Mouse (Mus musculus): ENCODE measurements at regions not wholly inside any gene's neighbourhood (a gene's known extent, or its start where the extent isn't known, plus 50 kb on each side); places are given as distances from the start of the nearest gene placed in this dataset.
"Not testable (repeated sequence)": the region's sequence is repeated elsewhere in the genome, so short reads cannot be mapped to it uniquely, and the experiment has no call there.

- intact Hi-C loops (cut with DNase I; ENCODE audit: low total_unique reads) = no loop called here
- DNase-seq = no peak
Observed at GRCm38 (mm10) chr6:102005627-102006026, 567.3 kb downstream of the Cntn3 start.

- intact Hi-C loops (cut with DNase I; ENCODE audit: low total_unique reads) = no loop called here
- no peak for DNase-seq
Observed at GRCm38 (mm10) chr6:101998181-101998580, 574.7 kb downstream of the Cntn3 start.

DNA sequence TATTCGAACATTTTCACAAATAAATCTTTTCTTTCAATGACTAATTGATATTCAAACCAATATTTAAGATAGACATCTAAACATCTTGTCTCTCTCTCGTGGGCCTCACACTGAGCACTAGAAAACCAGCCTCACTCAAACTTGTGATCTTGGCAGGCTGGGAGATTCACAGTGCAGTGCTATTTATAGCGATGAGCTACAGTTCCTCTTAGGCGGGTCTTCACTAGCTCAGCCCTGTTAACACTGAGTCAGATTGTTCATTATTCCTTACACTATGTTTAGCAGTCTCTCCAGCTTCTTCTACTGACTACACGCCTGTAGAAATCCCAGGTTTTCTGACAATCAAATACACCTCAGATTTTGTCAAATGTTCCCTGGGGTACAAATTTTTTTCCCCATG is 575.3 kb downstream of the Cntn3 start:
- DNase-seq = no peak
- intact Hi-C loops (cut with DNase I; ENCODE audit: low total_unique reads) = no loop called here

GRCm38 (mm10) chr6:101992815-101993214 is 580.1 kb downstream of the Cntn3 start:
- intact Hi-C loops (cut with DNase I; ENCODE audit: low total_unique reads) = no loop called here
- DNase-seq = no peak

DNA sequence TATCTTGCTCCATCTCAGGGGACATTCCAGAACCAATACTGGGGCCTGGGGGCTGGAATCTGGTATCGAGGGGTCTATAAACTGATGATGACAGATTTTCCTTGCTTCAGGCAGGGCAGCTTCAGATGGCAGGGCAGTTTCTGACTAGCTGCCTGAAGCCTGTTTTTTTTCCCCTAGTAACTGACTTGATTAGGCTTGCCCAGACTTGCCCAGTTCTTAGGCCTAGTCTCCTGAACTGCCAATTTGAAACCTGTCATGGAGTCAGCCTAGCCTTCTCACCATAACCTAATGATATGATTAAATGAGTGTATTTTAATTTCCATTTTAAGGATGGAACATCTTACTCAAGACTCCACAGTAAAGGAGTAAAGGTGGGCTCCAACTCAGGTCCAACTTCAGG is 591.2 kb downstream of the Cntn3 start:
- no peak for DNase-seq
- intact Hi-C loops (cut with DNase I; ENCODE audit: low total_unique reads) = no loop called here

- intact Hi-C loops (cut with DNase I; ENCODE audit: low total_unique reads) = no loop called here
- DNase-seq = no peak
Observed at GRCm38 (mm10) chr6:101979213-101979612, 593.7 kb downstream of the Cntn3 start.

DNA sequence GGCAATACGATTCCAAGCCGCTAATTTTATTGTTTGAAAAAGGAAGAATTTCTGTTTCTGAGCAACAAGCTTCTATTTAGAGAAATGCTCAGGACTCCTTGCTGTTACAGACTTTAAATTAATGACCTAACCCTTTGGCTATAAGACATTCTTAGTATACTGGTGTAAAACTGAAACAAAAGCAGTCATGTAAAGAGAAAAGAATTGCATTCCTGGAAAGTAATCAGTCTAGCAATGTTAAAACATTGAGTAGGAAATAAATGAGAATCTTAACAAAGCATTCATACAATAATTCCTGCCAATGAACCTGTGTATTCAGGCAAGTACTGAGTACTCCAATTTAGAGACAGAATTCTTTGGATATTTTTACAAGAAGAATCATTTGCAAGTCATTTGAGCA is 587.2 kb upstream of the Pdzrn3 start:
- no peak for DNase-seq
- intact Hi-C loops (cut with DNase I; ENCODE audit: low total_unique reads) = no loop called here

- DNase-seq; intact Hi-C loops (cut with DNase I; ENCODE audit: low total_unique reads): not testable (repeated sequence)
Observed at GRCm38 (mm10) chr6:101961476-101961875, 583.8 kb upstream of the Pdzrn3 start.

DNA sequence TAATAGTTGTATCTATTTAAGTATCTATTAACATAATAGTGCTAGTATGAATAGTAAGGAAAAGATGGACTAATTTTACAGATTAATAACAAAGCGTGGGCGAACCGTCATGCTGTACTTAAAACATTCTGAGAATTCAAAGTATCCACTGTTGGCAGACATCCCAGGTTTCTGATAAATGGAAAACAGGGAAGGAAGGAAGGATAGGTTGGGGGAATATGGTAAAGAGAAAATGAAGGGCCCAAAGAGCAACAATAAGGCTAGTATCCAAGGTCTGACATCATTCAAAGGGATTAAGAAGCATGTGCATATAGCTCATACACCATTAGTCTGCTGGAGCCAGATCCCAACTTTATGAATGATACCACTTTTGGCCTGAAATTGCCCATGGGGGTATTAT is 572.0 kb upstream of the Pdzrn3 start:
- DNase-seq = no peak
- intact Hi-C loops (cut with DNase I; ENCODE audit: low total_unique reads) = no loop called here

DNA sequence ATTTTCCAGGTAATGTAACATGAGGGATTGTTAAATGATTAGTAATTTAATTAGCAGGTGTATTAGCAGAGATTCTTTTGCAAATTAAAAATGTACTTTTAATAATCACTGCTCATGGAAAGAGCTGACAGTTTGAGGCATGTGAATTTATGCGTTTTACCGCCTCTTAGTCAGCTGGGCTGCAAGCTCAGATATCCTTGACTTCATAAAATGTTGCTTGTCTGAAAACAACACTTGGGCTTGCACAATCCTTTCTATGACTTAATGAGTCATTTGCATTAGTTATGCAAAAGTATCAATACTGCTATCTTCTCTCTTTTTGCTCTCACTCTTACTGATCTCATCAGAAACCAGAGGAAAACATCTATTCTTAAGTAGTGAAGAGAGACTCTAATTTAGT is 571.3 kb upstream of the Pdzrn3 start:
- intact Hi-C loops (cut with DNase I; ENCODE audit: low total_unique reads) = no loop called here

DNA sequence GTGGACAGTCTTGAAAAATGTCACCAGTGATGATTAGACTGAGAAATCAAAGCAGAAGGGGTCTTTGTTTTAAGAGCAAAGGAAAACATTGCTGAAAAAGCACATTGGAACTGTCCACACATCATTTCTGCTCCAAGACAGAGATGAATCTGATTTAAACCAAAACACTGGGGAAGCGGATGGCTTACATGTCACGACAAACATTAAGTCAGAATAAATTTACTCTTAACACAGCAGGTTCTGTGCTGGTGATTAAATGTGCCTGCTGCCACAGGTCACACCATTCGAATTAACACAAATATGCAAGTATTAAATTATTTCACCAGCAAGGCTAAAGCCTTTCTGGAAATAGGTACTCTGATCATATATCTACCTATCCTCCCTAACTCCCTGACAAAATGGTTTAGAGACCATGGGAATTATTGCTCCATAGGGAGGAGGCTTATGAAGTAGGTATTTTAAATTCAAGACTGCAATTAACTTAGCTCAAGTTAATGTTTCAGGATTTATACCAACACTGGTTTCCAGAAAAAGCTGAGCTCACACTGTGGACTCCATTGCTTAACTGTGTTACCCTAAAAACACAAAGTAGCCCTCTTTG is 562.7 kb upstream of the Pdzrn3 start:
- DNase-seq = no peak
- intact Hi-C loops (cut with DNase I; ENCODE audit: low total_unique reads) = no loop called here

More for the DNA sequence above, 571.3 kb upstream of the Pdzrn3 start:
- DNase-seq = no peak

DNA sequence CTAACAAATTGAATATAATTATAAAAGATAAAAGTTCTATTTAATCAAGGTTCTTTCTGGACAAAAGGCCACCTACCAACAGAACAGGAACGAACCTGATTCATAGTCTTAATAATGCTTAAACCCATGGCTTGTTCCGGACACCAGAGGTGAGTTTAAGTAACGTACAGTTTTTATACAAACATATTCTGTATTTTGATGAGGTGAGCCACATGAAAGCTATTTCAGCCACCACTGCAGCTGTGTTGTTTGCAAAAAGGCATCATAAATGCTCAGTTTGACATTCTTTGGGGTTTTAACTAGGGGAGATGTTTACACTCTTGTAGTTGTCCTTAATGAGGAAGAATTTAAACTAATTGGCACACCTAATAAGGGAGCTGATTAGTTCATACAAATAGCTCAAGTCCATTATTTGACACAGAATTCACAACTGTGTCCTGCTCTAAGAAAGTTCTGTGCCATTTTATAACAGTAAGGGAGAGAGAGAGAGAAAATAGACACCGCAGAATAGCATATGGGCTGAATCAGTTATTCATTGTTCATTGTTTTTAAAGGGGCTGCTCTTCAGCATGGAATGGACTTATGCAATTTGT is 560.8 kb upstream of the Pdzrn3 start:
- intact Hi-C loops (cut with DNase I; ENCODE audit: low total_unique reads) = no loop called here
- no peak for DNase-seq

DNA sequence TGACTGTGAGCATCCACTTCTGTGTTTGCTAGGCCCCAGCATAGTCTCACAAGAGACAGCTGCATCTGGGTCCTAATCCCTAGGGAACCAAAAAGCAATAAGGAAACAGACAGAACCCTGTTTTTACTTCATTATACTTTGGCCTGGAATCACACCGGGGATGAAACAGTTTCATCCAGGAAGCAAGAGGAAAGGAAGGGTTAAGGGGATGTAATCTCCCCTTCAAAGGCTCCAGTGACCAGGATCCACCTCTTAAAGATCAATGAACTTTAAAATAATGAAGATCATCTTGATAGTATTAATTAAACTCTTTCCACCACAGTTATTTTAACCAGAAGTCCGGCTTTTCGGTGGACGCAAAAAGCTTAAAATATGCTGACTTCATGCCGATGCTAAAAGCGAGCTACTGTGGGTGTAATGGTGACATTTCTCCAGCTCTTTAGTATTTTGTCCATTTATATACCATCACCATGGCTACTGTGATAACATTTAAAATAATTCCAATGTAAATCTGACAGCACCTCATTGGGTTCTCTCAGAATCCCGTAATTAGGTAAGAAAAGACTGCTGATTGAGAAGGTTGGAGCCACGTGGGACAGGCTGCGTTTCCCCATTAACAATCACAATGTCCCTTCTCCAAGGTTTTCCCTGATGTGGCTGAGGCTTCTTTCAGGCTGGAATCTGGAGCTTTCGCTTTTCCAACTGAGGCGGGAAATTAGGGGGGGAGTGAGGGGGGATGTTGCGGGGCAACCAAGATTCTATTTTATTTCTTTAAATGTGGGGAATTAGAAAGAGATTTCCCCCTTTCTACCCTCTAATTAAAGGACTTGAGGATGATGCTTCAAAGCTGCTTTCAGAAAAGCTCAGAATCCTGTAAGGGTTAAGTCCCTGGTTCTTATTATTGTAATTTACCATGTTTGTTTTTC is 560.0 kb upstream of the Pdzrn3 start:
- intact Hi-C loops (cut with DNase I; ENCODE audit: low total_unique reads) = no loop called here
- DNase-seq = no peak

DNA sequence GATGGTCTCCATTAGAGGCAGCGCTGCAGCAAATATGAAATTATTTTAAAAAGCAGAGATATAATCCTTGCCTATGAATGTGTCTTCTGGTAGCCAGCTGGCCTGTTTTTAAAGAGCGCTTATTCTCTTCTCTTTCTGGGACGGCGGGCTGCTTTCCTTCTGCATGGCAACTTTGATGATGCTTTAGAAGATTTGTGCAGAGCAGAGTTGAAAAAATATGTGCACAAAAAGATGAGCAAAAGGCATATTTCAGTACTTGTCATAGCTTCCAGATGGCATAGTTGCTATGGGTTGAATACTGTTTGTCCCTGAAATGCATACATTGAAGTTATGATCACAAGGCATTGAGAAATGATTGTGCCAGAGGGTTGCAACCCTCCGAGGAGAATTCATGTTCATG is 554.1 kb upstream of the Pdzrn3 start:
- no peak for DNase-seq
- intact Hi-C loops (cut with DNase I; ENCODE audit: low total_unique reads) = no loop called here

DNA sequence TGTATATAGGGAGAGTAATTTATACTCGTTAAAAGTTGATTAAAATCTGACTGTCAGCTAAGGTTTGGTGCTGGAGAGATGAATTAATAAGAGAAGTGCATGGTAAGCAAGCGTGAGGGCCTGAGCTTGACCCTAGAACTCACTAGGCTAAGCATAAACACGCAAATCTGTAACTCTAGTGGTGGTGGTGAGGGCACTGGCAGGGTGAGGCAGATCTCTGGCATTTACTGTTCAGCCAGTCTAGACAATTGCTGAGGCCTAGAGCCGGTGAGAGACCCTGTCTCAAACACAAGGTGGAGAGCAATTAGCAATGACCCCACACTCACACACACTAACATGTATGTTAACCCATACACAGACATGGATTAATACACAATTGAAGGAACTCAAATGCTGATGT is 544.0 kb upstream of the Pdzrn3 start:
- intact Hi-C loops (cut with DNase I; ENCODE audit: low total_unique reads) = no loop called here
- DNase-seq = no peak

DNA sequence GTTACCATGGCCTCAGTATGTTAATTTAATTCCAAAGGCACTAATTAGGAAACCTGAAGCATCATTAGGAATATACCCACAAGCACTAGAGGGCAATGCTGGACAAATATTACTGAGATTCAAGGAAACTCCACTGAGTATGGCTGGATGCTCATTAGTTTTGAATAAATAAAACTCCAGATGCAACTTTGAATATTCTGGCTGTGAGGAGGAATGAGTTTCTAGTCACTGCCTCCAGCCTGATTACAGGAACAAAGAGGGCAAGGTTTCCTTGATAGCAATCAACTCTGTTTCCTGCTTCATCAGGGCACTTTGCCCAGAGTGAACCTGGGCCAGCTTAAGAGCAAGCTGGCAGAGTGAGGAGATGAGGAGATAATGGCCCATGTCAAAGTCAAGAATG is 543.5 kb upstream of the Pdzrn3 start:
- DNase-seq = no peak
- intact Hi-C loops (cut with DNase I; ENCODE audit: low total_unique reads) = no loop called here

DNA sequence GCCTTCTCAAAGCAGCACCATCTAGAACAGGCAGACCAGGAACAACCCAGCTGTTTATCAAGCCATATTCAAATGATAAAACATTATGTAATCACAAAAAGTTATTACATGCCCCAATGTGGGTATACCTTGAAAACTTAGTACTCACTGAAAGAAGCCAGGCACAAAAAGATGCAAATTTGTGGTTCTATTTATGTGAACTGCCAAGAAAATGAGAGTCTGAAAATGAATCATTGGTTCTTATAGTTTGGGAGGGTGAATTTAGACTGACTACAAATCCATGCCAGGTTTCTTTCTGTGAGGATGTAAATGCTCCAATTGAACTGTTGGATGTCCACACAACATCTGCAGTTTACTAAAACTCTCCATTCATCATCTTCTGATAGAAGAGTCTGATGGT is 541.2 kb upstream of the Pdzrn3 start:
- intact Hi-C loops (cut with DNase I; ENCODE audit: low total_unique reads) = no loop called here
- DNase-seq = no peak

GRCm38 (mm10) chr6:101905029-101905342 is 527.3 kb upstream of the Pdzrn3 start:
- intact Hi-C loops (cut with DNase I; ENCODE audit: low total_unique reads) = no loop called here
- DNase-seq = no peak

DNA sequence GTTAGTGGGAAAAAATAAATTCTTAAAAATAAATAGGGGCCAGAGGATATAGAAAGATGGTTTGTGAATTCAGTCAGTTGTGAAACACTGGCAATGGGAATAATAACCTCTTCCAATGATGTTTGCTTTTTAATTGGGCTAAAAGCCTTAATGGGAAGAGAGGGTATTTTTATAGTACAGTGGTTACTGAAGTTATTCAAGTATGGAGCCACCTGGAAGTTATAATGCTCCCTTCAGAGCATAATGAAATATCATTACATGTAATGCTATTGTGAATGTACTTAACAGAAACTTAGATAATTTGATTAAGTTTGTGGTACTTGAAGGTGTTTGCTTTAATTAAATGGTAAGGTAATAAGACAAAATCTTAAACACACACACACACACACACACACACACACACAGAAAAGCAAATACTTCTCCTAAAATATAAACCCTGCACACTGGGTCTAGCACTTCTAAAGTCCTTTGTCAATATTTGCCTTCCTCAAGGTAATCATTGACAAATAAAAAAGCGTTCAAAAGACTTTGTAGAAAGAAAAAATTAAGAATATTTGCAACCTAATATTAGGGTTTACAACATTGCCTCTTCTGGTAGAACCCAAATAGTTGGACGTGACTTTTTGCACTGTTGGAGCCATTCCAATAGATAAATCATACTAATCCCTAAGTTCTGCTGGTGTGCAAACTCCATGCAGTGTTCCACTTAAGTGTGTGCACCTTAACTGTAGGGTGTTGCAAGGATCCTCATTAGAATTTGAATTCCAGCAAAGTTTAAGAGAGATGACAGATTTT is 526.7 kb upstream of the Pdzrn3 start:
- intact Hi-C loops (cut with DNase I; ENCODE audit: low total_unique reads) = no loop called here
- DNase-seq = no peak

- intact Hi-C loops (cut with DNase I; ENCODE audit: low total_unique reads) = no loop called here
- DNase-seq = no peak
Observed at GRCm38 (mm10) chr6:101902276-101902675, 524.6 kb upstream of the Pdzrn3 start.

Measured in gastrocnemius, postnatal 14 days (tissue).